Mouse (Mus musculus): ENCODE measurements at regions not wholly inside any gene's neighbourhood (a gene's known extent, or its start where the extent isn't known, plus 50 kb on each side); places are given as distances from the start of the nearest gene placed in this dataset.

DNA sequence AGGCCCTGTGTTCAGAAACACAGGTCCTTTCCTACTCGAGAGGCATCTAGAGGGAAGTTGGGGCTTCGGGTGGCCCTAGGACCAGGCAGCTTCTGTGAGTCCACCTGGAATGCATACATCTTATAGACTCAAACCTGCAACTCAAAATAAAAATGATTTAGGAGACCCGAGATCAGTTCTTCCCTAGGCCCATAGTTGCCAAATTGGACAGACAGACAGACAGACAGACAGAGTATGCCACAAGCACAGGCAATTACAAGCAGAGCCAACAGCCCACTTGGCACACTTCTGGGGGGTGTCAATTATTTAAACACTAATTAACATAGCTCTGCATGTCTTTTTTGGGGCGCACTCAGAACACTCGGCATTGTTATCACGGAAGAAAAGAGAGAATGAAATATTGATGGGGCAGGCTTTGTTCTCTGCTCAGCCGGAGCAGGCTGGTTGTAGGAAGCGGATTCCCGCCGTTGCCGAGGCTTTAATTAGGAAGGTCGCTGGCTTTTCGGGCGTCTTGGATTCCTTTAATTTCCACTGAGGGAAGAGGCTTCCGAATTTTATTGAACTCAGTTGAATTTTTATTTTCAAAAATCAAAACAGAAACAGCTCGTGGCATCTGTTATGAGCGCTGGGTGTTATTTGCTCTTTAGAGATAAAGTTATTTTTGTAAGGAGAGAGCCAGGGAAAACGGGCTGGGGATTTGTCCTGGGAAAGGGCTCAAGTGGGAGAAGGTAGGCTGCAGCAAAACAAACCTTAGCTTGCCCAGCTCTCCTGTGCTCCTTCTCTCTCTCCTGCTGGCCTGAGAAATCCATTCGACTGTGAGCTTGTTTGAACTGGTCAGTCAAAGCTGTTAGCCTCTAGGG lies 111.9 kb downstream of the Irx5 start:
- no peak for TF ChIP-seq POLR2A (IDR thresholded peaks at IDR 0.05; ENCODE audit: control insufficient read depth, low read depth, low read length)
- TF ChIP-seq CTCF (IDR thresholded peaks at IDR 0.05; ENCODE audit: control insufficient read depth, insufficient read depth, insufficient replicate concordance, low read depth, low read length), result no peak

DNA sequence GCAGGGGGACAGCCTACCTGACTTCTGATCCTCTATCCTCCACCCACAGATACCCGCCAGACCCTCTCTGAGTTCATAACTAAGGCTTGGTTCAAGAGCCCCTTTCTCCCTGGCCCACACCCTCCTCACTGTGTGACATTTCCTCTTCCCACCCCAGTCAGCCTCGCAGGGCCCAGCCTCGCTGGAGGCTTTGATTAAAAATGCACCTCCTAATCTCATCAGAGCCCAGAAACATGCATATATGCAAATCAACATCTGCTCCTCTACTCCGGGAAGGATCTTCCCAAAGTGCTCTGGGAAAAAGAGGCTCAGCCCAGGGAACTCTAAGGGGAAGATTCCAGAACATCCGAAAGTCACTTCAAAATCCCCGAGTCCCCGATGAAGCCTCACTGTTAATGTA lies 114.8 kb downstream of the Irx5 start:
- Histone ChIP-seq H3K27me3 (ENCODE audit: control insufficient read depth, insufficient read depth, low read length) (no peaks in the 10 kb centered on the region), H3K36me3 (ENCODE audit: control insufficient read depth, insufficient read depth, low read length) (no peaks in the 10 kb centered on the region), H3K27ac (ENCODE audit: control insufficient read depth, insufficient read depth, low read depth, low read length) (no peak overlapping the region), H3K4me1 (ENCODE audit: control insufficient read depth, insufficient read depth, low read length) (no peaks in the 10 kb centered on the region; the same call in 1 of the 2 replicates), H3K4me3 (ENCODE audit: control insufficient read depth, low read depth, low read length) (no peak overlapping the region)
- TF ChIP-seq POLR2A (IDR thresholded peaks at IDR 0.05; ENCODE audit: control insufficient read depth, low read depth, low read length) (no peak), CTCF (IDR thresholded peaks at IDR 0.05; ENCODE audit: control insufficient read depth, insufficient read depth, insufficient replicate concordance, low read depth, low read length) (no peak)

More for the DNA sequence above, 111.9 kb downstream of the Irx5 start:
- no peak overlapping the region for H3K27ac ChIP-seq (ENCODE audit: control insufficient read depth, insufficient read depth, low read depth, low read length)
- H3K4me1 ChIP-seq (ENCODE audit: control insufficient read depth, insufficient read depth, low read length), result no peaks in the 10 kb centered on the region; the same call in 1 of the 2 replicates
- no peak overlapping the region for H3K4me3 ChIP-seq (ENCODE audit: control insufficient read depth, low read depth, low read length)
- no peaks in the 10 kb centered on the region for H3K27me3 ChIP-seq (ENCODE audit: control insufficient read depth, insufficient read depth, low read length)
- no peaks in the 10 kb centered on the region for H3K36me3 ChIP-seq (ENCODE audit: control insufficient read depth, insufficient read depth, low read length)

DNA sequence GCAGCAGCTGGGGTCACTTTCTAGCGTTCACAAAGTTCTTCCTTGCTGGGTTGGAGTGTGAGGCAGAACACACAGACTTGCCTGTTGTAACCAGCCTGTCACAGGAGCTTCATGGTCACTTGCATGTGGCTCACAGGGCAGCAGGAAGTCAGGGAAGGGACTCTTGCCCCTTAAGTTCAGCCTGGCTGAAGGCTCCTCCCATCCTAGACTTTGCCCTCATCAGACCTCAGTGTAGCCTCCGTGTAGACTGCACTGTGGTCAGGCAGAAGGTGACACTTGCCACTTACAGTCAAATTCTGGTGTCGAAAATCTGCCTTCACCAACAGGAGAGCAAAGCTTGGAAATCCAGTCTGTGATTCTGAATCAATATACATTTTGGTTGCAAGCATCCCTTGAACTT lies 115.4 kb downstream of the Irx5 start:
- no peaks in the 10 kb centered on the region for H3K36me3 ChIP-seq (ENCODE audit: control insufficient read depth, insufficient read depth, low read length)
- no peaks in the 10 kb centered on the region; the same call in 1 of the 2 replicates for H3K4me1 ChIP-seq (ENCODE audit: control insufficient read depth, insufficient read depth, low read length)
- no peak overlapping the region for H3K27ac ChIP-seq (ENCODE audit: control insufficient read depth, insufficient read depth, low read depth, low read length)
- no peaks in the 10 kb centered on the region for H3K27me3 ChIP-seq (ENCODE audit: control insufficient read depth, insufficient read depth, low read length)
- no peak for TF ChIP-seq CTCF (IDR thresholded peaks at IDR 0.05; ENCODE audit: control insufficient read depth, insufficient read depth, insufficient replicate concordance, low read depth, low read length)
- no peak for TF ChIP-seq POLR2A (IDR thresholded peaks at IDR 0.05; ENCODE audit: control insufficient read depth, low read depth, low read length)
- H3K4me3 ChIP-seq (ENCODE audit: control insufficient read depth, low read depth, low read length), result no peak overlapping the region

DNA sequence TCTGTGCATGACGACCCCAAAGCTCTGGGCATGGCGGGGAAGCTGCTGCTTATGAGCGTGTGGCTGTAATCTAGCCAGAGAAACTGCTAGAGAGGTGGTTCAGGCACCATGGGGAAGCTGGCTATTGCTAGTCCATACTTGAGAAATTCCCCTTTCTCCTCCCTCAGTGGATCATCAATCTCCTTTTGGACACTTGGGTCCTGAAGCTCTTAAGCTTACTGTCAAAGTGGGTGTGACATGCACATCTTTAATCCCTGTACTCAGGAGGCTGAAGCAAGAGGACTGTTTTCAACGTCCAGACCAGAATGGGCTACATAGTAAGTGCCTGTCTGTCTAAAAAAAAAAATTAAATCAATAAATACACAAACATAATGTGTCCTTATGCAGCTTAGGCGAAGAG lies 125.0 kb downstream of the Irx5 start:
- Histone ChIP-seq H3K27me3 (ENCODE audit: control insufficient read depth, insufficient read depth, low read length) (no peaks in the 10 kb centered on the region), H3K36me3 (ENCODE audit: control insufficient read depth, insufficient read depth, low read length) (no peaks in the 10 kb centered on the region), H3K27ac (ENCODE audit: control insufficient read depth, insufficient read depth, low read depth, low read length) (no peak overlapping the region), H3K4me3 (ENCODE audit: control insufficient read depth, low read depth, low read length) (no peak overlapping the region), H3K4me1 (ENCODE audit: control insufficient read depth, insufficient read depth, low read length) (no peaks in the 10 kb centered on the region)
- no peak for TF ChIP-seq CTCF (IDR thresholded peaks at IDR 0.05; ENCODE audit: control insufficient read depth, insufficient read depth, insufficient replicate concordance, low read depth, low read length)
- no peak for TF ChIP-seq POLR2A (IDR thresholded peaks at IDR 0.05; ENCODE audit: control insufficient read depth, low read depth, low read length)

DNA sequence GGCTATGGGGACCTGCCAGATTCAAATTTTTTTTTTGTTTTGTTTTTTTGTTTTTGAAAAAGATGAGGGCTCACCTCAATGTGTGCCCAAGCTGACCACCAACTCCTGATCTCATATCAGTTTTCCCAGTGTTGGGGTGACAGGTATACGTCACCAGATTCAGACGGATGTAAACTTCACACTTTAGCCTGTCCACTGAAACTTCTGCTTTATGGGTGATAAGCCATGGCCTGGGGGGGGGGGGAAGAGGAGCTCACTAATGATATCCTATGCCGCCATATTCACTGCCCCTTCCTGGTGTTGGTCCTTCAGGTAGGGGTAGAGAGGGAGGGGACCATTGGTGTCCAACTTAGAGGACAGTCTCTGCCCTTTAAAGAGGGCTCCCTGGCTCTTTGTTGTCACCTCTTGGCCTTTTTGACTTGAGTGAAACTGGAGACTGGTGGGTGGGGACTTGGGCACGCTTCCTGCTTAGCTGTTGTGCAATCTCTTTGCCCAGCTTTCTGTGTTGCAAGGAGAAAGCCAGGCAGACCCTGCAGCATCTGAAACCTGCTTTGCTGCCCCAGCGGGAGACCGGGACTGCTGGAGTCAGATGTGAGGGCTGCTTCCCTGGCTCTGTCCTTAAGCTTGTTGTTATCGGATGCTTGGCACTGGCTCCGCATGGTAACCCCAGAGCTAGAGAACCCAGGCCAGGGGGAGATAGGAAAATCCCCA lies 125.8 kb downstream of the Irx5 start:
- no peaks in the 10 kb centered on the region for H3K27me3 ChIP-seq (ENCODE audit: control insufficient read depth, insufficient read depth, low read length)
- H3K27ac ChIP-seq (ENCODE audit: control insufficient read depth, insufficient read depth, low read depth, low read length), result no peak overlapping the region
- no peak for TF ChIP-seq CTCF (IDR thresholded peaks at IDR 0.05; ENCODE audit: control insufficient read depth, insufficient read depth, insufficient replicate concordance, low read depth, low read length)
- TF ChIP-seq POLR2A (IDR thresholded peaks at IDR 0.05; ENCODE audit: control insufficient read depth, low read depth, low read length), result no peak
- no peaks in the 10 kb centered on the region for H3K4me1 ChIP-seq (ENCODE audit: control insufficient read depth, insufficient read depth, low read length)
- H3K36me3 ChIP-seq (ENCODE audit: control insufficient read depth, insufficient read depth, low read length), result no peaks in the 10 kb centered on the region
- H3K4me3 ChIP-seq (ENCODE audit: control insufficient read depth, low read depth, low read length), result no peak overlapping the region

DNA sequence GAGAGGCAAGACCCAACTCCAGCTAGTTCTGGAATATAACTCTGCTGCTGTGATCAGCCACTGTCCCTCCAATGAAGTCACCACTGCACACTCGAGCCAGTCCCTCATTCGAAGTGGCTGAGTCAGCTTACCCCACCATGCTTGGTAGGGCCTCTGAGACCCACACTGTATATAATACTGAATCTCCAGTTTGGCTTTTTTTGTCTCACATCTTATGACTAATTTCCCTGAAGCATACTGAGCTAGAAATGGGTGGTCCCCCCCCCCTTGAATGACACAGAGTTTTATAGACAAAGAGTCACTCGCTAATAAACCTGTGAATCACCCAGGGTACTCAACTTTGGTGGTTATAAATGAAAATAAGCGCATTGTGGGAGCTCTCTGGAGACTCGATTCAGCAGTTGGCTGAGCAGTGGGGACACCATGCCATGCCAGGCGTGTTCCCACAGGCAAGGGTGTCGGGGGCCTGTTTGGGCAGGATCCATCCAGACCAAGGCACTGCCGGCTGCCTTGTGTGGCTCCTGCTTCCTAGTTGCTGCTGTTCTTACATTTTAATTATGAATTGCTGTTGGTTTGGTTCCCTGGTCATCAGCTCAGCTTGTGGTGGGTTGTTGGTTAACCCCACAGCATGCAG lies 131.2 kb downstream of the Irx5 start:
- H3K4me3 ChIP-seq (ENCODE audit: control insufficient read depth, low read depth, low read length), result no peak overlapping the region
- H3K4me1 ChIP-seq (ENCODE audit: control insufficient read depth, insufficient read depth, low read length), result no peaks in the 10 kb centered on the region
- H3K27ac ChIP-seq (ENCODE audit: control insufficient read depth, insufficient read depth, low read depth, low read length), result no peak overlapping the region
- no peaks in the 10 kb centered on the region for H3K27me3 ChIP-seq (ENCODE audit: control insufficient read depth, insufficient read depth, low read length)
- TF ChIP-seq CTCF (IDR thresholded peaks at IDR 0.05; ENCODE audit: control insufficient read depth, insufficient read depth, insufficient replicate concordance, low read depth, low read length) (no peak), POLR2A (IDR thresholded peaks at IDR 0.05; ENCODE audit: control insufficient read depth, low read depth, low read length) (no peak)
- no peaks in the 10 kb centered on the region for H3K36me3 ChIP-seq (ENCODE audit: control insufficient read depth, insufficient read depth, low read length)

DNA sequence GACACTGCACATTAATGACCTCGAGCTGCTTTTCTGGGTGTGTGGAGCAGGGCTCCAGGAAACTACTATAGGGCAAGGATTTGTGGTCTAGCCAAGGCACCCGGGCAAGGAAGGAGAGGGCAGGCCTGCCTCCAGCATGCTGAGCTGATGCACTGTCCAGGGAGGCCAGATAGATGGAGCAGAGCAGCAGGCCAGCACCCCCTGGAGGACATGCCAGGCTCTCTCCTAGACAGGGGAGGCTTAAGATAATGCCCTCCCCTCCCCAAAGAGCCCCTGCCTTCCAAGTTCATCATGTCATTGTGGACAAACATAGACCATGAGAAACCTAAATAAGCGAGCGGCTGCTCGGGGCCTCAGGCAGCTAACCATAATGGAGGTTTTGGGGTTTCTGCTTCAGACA lies 134.1 kb downstream of the Irx5 start:
- Histone ChIP-seq H3K4me1 (ENCODE audit: control insufficient read depth, insufficient read depth, low read length) (no peaks in the 10 kb centered on the region), H3K27me3 (ENCODE audit: control insufficient read depth, insufficient read depth, low read length) (no peaks in the 10 kb centered on the region), H3K36me3 (ENCODE audit: control insufficient read depth, insufficient read depth, low read length) (no peaks in the 10 kb centered on the region), H3K27ac (ENCODE audit: control insufficient read depth, insufficient read depth, low read depth, low read length) (no peak overlapping the region), H3K4me3 (ENCODE audit: control insufficient read depth, low read depth, low read length) (no peak overlapping the region)
- TF ChIP-seq CTCF (IDR thresholded peaks at IDR 0.05; ENCODE audit: control insufficient read depth, insufficient read depth, insufficient replicate concordance, low read depth, low read length) (no peak), POLR2A (IDR thresholded peaks at IDR 0.05; ENCODE audit: control insufficient read depth, low read depth, low read length) (no peak)
